Mouse (Mus musculus): ENCODE measurements around the gene Fam20c.

GRCm38 (mm10) chr5:138768704-138769103, 14.4 kb downstream of the Fam20c start:
- no peak for TF ChIP-seq POLR2A (IDR thresholded peaks at IDR 0.05; ENCODE audit: extremely low read depth, insufficient read depth, low read length)
- TF ChIP-seq CTCF (IDR thresholded peaks at IDR 0.05; ENCODE audit: extremely low read depth, insufficient read depth, low read length), result no peak

Measured in cortical plate, adult 2 months (tissue).